Mouse (Mus musculus) kidney, postnatal 25 days (tissue): Measurements from ENCODE around the gene Uevld.
"Not testable (repeated sequence)": the region's sequence is repeated elsewhere in the genome, so short reads cannot be mapped to it uniquely, and the experiment has no call there.

Experiments
- DNase-seq, 2 experiments: peaks; one replicate each; pipeline ENCODE4 v3.0.0; 2021; ENCODE audit warnings: mixed read lengths in 2 of 2

Uevld gene

DNA sequence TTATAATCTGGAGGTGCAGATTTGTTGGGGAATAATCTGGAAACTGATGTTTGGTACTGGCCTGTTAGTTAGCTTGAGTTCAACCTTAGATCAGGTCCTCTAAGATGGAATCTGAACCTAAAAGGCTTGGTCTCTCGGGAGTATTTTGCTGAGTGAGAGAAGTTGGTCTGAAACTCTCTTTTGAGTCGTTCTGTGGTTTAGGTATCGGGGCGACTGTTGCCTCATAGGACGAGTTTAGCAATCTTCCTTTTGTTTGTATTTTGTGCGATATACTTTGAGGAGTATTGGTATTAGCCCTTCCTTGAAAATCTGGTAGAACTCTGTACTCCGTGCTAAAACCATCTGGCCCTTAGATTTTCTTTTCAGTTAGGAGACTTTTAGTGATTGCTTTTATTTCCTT is 5.7 kb upstream of the Uevld start:
- DNase-seq, result no peak

DNA sequence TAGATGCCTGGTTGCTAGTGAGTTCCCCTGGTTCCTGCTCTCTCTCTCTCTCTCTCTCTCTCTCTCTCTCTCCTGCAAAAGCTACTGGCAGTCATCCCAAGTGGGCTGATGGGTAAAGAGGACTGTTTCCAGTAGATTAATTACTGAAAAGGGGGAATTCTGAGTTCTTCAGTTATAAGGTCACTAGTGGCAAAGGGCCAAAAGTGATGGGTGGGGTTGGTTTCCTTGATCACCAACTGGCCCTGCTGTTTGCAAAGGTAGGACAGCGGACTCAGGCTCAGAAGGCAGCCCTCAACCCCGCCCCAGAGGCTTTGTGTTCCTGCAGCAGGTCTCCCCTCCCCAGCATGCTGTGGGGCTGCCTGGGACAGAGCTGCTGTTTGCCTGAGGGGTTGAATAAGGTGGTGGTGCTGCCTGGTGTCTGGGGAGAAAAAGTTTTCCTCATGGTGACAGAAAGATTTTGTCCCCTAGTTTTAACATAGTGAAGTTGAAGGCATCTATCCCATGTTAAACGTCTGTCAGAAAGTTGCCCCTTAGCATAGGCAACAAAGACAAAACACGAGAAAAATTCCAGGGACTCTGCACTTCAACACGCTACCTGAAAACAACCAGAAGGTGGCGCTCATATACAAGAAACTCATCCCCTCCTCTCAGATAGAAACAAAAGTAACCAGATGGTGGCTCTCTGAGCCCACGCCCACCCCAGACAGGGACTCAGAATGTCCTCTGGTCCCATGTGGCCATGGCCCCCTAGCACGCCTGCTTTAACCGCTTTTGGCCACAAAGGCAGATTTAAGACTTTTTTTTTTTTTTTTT is 4.7 kb upstream of the Uevld start:
- peak; percentile 70 to 81 for DNase-seq

DNA sequence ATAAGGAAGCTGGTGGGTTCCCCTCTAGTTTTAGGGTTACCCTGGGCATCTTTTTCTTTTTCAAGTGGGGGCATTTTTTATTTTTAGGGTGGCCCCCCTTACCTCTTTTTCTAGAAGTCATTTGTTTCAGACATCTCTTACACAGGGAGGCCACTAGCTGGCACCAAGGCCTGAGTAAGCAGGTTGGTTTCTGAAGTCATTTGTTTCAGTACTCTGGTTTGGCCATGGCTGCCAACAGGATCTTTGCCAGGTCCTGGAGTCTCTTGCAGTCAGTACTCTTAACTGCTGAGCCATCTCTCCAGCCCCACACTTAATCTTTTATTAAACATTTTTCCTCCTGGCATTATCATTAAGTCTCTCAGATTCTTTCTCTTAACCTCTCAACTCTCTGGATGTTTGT is 3.8 kb upstream of the Uevld start:
- peak; percentile 31 to 49 for DNase-seq

DNA sequence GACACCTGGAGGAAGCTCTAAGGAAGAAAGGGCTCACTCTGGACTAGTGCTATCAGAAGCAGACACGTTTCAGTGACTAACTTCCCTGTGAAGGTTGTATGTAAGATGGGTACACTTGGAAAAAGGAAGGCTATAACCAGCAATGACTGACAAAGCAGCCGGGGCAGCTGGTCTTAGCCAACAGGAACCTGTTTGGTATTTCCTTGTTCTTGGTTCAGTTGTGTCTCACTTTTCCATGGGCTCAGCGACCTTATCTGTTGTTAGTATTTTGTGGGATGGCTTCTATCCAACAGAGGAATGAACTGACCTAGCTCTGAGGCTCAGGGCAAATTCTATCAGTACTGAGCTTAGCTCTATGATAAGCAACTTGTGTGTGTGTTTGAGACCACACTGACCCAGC is 2.7 kb upstream of the Uevld start:
- DNase-seq, result no peak

DNA sequence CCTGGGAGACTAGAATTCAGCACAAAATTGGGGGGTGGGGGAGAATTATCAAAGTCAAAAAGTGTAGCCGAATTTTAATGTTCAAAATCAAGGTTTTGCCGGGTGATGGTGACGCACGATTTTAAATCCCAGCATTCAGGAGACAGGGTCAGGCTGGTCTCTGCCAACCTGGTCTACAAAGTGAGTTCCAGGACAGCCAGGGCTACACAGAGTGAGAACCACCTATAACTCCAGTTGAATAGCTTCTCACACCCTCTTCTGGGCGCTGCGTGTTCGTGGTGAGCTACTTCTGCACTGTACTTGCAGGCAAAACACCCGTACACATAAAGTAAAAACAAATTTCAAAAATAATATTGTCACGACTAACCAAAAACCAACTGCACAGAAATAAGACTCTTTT is 526 bp upstream of the Uevld start:
- no peak for DNase-seq

DNA sequence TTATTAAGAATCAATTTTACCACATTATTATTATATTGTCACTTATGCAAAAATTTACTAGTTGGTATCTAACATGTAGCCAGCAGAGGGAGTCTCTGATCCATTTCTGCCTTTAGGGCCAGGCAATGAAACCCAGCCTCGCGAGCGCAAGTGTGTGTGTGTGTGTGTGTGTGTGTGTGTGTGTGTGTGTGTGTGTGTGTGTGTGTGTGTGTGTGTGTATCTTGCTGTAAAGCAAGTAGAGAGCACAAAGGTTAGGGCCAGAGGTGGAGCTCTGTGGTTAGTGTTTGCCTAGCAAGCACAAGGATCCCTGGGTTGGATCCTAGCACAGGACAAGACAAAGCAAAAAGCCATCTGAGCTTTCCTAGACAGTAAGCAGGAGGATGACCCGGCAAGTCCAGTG is 22.5 kb downstream of the Uevld start:
- peak; percentile 52 to 72 for DNase-seq

DNA sequence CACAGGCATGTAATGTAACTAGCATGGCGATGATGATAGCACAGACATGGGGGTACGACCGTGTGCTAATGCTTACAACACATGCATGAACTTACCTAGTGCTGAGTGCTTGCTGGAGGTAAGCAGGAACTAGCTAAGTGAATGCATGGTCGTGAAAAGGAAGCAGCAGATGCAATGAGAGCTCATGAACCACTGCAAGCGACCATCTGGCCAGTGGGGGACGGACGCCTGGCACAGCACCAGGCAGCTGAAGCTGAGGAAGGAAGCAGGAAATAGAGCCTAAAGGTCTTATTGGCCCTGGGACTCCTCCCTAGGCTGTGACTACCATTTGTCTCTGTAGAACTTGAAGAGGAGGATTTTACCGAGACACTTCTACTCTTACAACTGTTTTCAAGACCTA is 23.5 kb downstream of the Uevld start:
- DNase-seq, result no peak

DNA sequence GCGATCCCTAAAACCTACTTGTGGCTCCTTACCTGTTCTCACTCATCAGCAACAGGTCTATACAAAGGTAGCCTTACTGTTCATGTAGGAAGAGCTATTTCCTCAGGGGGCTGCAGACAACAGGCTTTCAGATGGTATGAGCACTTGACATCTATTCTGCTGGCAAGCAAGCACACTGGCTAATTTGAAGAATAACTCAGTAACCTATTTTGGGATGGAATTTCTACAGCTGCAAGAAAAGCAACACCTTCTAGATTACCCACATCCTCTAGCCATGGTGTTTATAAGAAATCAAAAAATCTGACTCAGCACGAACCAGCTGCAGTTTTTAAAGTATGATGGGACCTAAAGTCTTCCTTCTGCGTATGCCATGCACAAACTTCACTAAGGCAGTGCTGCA is 27.0 kb downstream of the Uevld start:
- DNase-seq, result no peak

DNA sequence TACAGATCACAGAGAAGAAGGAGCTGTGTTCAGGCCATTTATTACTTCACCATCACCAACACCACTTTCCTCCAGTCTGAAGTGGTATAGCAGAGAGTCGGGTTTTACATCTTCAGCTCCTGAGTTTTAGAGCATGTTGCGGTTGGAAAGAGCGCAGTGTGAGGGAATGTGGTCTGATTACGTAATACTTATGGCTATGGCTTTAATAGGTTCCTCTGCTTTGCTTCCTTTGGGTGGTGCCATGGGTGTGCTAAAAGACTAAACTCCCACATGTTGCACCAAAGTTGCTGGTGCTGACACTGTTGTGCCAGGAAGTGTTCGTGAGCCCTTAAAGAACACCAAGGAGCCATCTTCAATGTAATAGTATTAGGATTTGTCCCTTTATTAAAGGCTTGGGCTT is 30.0 kb downstream of the Uevld start:
- DNase-seq, result no peak

DNA sequence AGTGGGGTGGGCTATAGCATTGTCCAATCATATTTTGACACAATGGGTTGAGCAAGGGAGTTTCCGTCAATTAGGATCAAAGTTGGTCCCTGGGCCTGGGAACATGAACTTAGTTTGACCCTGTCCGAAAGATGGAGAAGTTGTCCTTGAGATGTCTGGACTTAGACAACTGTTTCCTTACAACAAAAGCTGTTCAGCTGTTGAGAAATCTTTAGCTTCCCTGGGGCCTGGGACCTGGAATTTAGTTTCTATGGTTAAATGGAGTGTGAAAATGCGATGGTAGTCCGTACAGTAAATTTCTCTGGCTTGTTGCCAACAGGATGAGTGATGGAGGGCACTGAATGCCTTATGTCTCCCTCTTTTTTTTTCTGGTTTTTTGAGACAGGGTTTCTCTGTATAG is 36.3 kb downstream of the Uevld start:
- DNase-seq, result no peak

DNA sequence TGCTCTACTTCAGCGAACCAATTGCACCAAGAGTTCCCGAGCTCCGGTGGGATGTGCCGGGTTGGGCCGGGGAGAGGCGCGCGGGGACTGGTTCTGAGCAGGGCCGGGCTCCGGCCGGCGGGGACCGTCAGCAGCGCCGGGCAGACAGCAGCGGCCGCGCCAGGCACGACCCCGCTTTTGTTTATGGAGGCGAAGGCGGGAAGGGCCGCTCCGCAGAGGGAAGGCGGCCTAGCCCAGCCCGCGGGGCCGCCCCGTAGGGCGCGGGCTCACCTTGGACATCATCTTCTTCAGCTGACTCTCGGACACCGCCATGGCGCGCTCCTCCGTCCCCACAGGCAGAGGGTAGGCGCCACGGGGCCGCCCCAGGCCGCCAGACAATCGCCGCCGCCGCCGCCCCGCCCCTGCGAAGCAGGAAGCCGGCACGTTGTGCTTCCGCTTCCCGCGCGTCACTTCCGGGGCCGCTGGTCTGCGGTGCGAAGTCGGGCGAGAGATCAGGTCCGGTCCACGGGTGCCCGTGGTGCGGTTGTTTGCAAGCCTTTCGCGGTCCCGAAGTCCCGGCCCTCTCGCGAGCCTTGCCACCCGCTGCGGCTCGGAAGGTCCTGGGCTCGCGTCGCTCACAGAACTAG is 38.7 kb downstream of the Uevld start, which contains the start of gene Tsg101:
TSS of gene Tsg101 (minus strand) at position 419 of the 626 bp plus-strand sequence.
- peak; percentile 94 to 97 for DNase-seq

DNA sequence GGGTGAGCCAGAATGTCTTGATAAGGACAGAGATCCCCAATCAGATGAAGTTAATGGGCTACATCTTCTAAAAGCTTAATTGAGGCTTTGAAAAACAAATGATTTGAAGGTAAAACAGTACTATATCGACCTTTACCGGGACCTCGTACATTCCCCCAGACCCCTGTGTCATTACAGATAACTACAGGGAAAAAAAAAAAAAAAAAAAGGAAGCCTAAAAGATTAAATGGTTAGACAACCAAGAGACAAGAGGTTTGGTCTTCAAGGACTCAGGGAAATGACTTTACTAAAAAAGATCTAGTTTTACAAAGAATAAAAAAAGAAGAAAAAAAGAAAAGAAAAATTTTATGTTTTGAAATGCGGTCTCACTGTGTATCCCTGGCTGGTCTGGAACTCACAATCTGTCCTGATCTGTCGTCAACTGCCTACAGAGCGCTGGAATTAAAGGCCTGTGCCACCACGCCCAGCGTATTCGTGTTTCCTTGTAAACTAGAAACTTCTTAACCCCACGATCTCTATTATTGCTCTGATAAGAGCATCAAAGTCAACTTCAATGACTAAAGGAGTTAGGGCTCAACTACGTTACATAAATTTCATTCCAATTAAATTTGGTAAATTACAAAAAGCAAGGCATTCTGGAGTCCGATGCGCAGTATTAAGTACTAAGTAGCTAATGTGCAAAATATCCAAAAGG is 39.5 kb downstream of the Uevld start:
- DNase-seq, result no peak

DNA sequence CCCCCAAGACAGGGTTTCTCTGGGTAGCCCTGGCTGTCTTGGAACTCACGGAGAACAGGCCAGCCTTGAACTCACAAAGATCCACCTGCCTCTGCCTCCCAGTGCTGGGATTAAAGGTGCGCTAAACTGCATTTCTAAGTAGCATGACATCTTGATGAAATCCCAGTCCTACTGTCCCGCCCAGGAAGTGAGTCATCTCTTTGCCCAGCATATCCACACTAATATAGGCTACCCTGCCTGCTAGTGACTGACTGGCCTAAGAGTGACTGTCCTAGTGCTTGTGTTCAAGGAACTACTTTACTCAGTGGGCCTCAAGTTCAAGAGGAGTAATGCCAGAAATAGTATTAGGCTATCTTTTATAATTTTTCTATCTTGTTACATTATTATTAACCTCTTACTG is 42.0 kb downstream of the Uevld start:
- DNase-seq, result no peak

DNA sequence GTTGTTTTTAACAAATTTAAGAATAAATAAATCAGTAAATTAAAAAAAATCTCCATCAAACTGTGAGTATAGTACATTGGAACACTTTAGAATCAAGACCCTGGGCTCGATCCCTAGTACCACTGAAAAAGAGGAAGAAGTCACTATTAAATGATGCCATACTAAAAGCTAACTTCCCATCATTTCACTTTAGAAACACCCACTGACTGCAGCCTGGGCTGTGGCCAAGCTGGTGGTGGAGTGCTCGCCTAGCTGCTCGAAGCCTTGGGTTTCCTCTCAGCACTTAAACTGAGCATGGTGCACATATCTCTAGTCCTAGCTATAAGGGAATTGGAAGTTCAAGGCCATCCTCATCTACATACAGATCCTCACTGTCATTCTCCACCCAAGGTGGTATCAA is 47.1 kb downstream of the Uevld start:
- DNase-seq, result no peak

DNA sequence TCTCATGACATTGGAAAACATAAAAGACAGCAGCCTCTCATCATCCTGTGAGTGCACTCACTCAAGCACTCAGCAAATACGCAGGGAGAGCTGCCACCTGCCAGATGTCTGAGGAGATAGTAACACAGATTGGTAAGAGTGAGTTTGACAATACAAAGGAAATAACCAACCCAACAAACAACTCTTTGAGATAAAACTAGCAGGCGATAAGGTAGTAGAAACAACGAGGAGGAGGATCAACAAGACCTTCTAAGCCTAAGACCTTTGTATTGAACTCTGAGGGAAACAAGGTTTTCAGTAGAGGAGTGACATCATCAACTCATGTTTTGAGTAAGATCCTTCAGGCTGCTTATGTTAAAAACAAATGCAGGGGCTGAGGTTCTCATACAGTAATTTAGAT is 59.0 kb downstream of the Uevld start:
- DNase-seq, result no peak

DNA sequence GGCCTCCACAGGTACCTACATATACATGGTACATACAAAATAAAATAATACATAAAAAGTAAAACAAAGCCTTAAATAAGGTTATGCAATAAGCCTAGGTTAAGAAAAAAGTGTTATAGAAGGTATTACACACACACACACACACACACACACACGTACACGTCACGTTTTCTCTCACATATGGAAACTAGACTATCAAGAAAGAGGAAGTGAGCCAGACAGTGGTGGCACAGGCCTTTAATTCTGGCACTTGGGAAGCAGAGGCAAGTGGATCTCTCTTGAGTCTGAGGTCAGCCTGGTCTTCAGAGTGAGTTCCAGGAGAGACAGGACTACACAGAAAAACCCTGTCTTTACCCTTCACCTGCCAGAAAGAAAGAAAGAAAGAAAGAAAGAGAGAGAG is 62.8 kb downstream of the Uevld start:
- no peak for DNase-seq

DNA sequence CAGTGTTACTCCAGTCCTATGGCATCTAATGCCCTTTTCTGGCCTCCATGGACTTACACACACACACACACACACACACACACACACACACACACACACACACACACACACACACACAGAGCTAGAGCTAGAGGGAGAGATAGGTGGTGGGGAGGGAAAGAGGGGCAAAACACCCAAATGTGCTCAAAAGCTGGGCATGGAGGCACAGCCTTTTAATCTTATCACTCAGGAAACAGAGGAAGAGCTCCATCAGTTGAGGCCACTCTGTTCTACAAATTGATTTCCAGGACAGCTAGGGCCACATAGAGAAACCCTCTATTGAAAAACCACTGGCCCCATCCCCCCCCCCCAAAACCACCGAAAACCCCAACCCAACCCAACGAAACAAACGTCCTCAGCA is 75.0 kb downstream of the Uevld start:
- DNase-seq, result no peak

DNA sequence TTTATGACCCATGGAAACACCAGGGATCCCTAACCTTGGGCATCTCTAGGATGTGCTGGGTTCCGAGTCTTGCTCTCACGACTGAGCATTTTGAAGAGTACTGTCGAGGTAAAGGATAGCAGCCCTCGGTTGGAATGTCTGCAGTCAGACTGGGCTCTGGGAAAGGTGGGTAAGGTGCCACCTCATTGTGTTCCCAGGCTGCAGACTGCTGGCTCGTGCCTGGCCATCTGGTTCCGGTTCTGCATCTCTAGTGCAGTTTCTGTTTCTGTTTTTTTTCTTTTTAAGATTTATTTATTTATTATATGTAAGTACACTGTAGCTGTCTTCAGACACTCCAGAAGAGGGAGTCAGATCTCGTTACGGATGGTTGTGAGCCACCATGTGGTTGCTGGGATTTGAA is 76.4 kb downstream of the Uevld start:
- DNase-seq, result not testable (repeated sequence)

DNA sequence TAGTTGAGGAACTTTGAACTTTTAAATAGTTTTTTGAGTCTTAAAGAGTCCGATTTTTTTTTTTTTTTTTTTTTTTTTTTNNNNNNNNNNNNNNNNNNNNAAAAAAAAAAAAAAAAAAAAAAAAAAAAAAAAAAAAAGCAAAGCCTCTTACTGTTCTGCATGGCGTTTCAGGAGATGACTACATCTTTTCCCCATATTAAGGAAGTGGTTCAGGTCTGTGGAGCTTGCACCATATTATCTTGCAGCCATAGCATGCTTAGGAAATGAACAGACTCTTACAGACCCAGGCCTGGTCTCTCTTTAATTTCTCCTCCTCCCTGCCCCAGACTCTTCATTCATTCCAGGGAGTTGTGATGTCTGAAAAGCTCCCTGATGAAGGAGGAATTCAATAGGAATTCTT is 77.3 kb downstream of the Uevld start:
- DNase-seq, result no peak

DNA sequence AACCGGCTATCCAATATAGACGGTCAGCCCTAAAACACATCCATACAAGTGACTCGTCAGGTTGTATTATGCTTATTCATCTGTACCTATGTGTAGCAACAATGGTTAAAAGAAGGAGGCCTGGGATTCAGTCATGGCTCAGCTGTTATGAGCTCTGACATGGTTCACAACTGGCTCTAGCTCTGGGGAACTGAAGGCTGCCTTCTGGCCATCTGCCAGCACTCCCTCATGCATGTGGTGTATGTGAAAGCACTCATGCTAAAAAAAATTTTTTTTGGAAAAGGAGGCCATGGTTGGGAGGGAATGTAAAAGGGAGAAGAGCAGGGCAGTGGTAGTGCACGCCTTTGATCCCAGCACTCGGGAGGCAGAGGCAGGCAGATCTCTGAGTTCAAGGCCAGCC is 78.5 kb downstream of the Uevld start:
- peak; percentile 47 to 49 for DNase-seq

DNA sequence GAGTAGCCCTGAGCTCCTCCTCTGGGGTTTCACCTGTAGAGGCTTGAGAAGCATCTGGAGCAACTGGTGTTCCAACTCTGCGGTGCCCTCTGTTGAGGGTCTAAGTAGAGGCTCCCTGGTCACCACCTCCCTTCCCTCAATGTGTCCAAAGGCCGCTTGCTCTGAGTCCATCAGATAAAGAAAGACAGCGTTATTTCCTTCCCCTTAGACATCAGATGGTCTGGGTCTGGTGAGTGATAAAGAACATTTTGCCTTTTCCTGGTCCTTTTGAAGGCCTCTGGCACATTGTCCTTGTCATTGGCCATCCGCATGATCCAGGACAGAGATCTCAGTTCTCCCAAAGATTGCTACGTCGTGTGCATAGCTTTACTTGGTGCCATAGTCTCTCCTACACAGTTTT is 81.1 kb downstream of the Uevld start:
- DNase-seq, result no peak

DNA sequence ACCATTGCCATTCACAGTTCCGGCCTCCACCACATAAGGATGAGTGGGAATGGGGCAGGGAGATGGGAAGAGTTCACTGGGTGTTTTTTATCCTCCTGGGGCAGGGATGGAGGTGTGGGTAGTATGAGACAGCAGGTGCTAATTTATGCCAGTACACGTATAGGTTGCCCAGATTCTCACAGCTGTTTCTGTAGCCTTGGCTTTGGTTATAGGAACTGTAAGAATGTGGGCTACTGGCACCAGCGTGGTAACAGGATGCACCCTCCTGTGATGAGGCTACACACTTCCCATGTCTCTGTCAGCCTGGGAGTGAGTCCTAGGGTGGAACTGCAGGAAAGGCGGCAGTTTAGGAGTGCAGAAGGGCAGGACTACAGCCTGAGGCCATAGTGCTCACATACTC is 81.5 kb downstream of the Uevld start:
- DNase-seq, result no peak
